Mouse (Mus musculus): ENCODE results near the gene Gm12845. TPM values are rescaled to one million over a fixed set of nuclear protein-coding genes. Genes with fewer than 3 reads are reported as not detected.

Gm12845 gene
- not detected for polyA plus RNA-seq (2017; shearing (Covaris generic))

GRCm38 (mm10) chr4:117724112-117724511 is at the start of gene Gm12845:
TSS of gene Gm12845 (plus strand) at chr4:117724412.

GRCm38 (mm10) chr4:117681931-117682461 is 42.2 kb upstream of the Gm12845 start, which contains the start of gene Dmap1:
TSS of gene Dmap1 (minus strand) at chr4:117682273.

GRCm38 (mm10) chr4:117765416-117765815 is 41.2 kb downstream of the Gm12845 start, which contains the start of gene Klf17:
TSS of gene Klf17 (minus strand) at chr4:117765648.

Other genes with a start within 250 kb of the Gm12845 start
- gene Rnf220, start 227.4 kb upstream of the Gm12845 start, polyA plus RNA-seq (2017; shearing (Covaris generic)): 115 TPM
- 40.6 TPM for gene Eri3, start 174.0 kb upstream of the Gm12845 start, polyA plus RNA-seq (2017; shearing (Covaris generic))
- gene Dmap1, start 42.1 kb upstream of the Gm12845 start, polyA plus RNA-seq (2017; shearing (Covaris generic)): 24.5 TPM
- 0.16 TPM for gene Klf17, start 41.2 kb downstream of the Gm12845 start, polyA plus RNA-seq (2017; shearing (Covaris generic))
- 0.87 TPM for gene Slc6a9, start 110.1 kb downstream of the Gm12845 start, polyA plus RNA-seq (2017; shearing (Covaris generic))
- gene Ccdc24, start 148.1 kb downstream of the Gm12845 start, polyA plus RNA-seq (2017; shearing (Covaris generic)): not detected
- gene B4galt2, start 159.1 kb downstream of the Gm12845 start, polyA plus RNA-seq (2017; shearing (Covaris generic)): not detected
- gene Atp6v0b, start 162.9 kb downstream of the Gm12845 start, polyA plus RNA-seq (2017; shearing (Covaris generic)): 186 TPM
- gene Dph2, start 167.6 kb downstream of the Gm12845 start, polyA plus RNA-seq (2017; shearing (Covaris generic)): 15.7 TPM
- 25.4 TPM for gene Ipo13, start 190.6 kb downstream of the Gm12845 start, polyA plus RNA-seq (2017; shearing (Covaris generic))
- gene Artn, start 205.4 kb downstream of the Gm12845 start, polyA plus RNA-seq (2017; shearing (Covaris generic)): not detected